Comparison of ENCODE assay signal across 8 mouse cellular contexts in genomic region chr15:79683707-79684465, GRCm38 (mm10). TPM values are rescaled to one million over a fixed set of nuclear protein-coding genes. Genes with fewer than 3 reads are reported as not detected.
DNase-seq lines count a peak whose midpoint lies in the region; ATAC-seq and TF ChIP-seq lines count a peak whose summit lies in the region.

No protein-coding gene starts in this region.

- H3K4me1 ChIP-seq in embryonic facial prominence, embryonic 14.5 days (ENCODE audit: control insufficient read depth, insufficient read depth, low read length) = peaks cover 38% of the 10 kb centered on the region
- H3K4me1 ChIP-seq in limb, embryonic 13.5 days = peaks cover 53% of the 10 kb centered on the region
- H3K4me1 ChIP-seq in stomach, embryonic 16.5 days (ENCODE audit: control insufficient read depth, insufficient read depth, low read length) = peaks cover 41% of the 10 kb centered on the region

- peaks cover 7% of the 10 kb centered on the region; the same call in 1 of the 2 replicates for H3K36me3 ChIP-seq in embryonic facial prominence, embryonic 14.5 days (ENCODE audit: control insufficient read depth, insufficient read depth, low read length)
- H3K36me3 ChIP-seq in limb, embryonic 13.5 days = peaks cover 7% of the 10 kb centered on the region
- H3K36me3 ChIP-seq in stomach, embryonic 16.5 days (ENCODE audit: control insufficient read depth, insufficient read depth, low read length) = no peaks in the 10 kb centered on the region

- H3K9me3 ChIP-seq in embryonic facial prominence, embryonic 14.5 days (ENCODE audit: control insufficient read depth, low read length) = no peaks in the 10 kb centered on the region
- H3K9me3 ChIP-seq in limb, embryonic 13.5 days = no peaks in the 10 kb centered on the region
- H3K9me3 ChIP-seq in stomach, embryonic 16.5 days (replicated peaks; ENCODE audit: control insufficient read depth, low read length) = no peaks in the 10 kb centered on the region

- intact Hi-C loops in gastrocnemius, adult 2 months (cut with DNase I) = loop anchor here (1.0 to 10.0 kb wide), 2 partner anchors 13 to 139 kb away; partner anchors contain the start of gene Ddx17

- peak overlapping the region; percentile 98 for H3K27ac ChIP-seq in gastrocnemius, adult 2 months
- H3K27ac ChIP-seq in embryonic facial prominence, embryonic 14.5 days (replicated peaks; ENCODE audit: low read depth, low read length) = no peak overlapping the region
- H3K27ac ChIP-seq in limb, embryonic 13.5 days = no peak overlapping the region
- peak overlapping the region; percentile 56; the same call in 1 of the 2 replicates for H3K27ac ChIP-seq in stomach, embryonic 16.5 days (ENCODE audit: low read length)

- peak overlapping the region; percentile 88 for H3K4me2 ChIP-seq in embryonic facial prominence, embryonic 14.5 days (ENCODE audit: low read depth, low read length)
- H3K4me2 ChIP-seq in limb, embryonic 13.5 days (replicated peaks) = peak overlapping the region; percentile 86
- peak overlapping the region; percentile 80 for H3K4me2 ChIP-seq in stomach, embryonic 16.5 days (ENCODE audit: low read depth, low read length)

- WGBS in embryonic facial prominence, embryonic 14.5 days = 67% methylated on average over 19 of the region's 19 CpGs
- 78% methylated on average over 19 of the region's 19 CpGs for WGBS in limb, embryonic 13.5 days
- WGBS in stomach, embryonic 16.5 days = 59% methylated on average over 19 of the region's 19 CpGs

- DNase-seq in gastrocnemius, adult 2 months = no peak
- DNase-seq in gastrocnemius, adult 8-10 months (ENCODE audit: low spot score in 2 of 2) = no peak
- peak; percentile 81 for DNase-seq in 3T3-L1 (ENCODE audit: low read depth, low spot score)
- DNase-seq in embryonic facial prominence, embryonic 14.5 days (ENCODE audit: low spot score) = no peak
- DNase-seq in natural killer cell, adult 2 months (ENCODE audit: low spot score in 2 of 2) = no peak
- no peak for DNase-seq in layer of hippocampus, adult 9-10 months (ENCODE audit: low spot score)

- no peaks in the 10 kb centered on the region for H3K27me3 ChIP-seq in embryonic facial prominence, embryonic 14.5 days (replicated peaks; ENCODE audit: control insufficient read depth, insufficient read depth, low read length)
- no peaks in the 10 kb centered on the region for H3K27me3 ChIP-seq in limb, embryonic 13.5 days
- H3K27me3 ChIP-seq in stomach, embryonic 16.5 days (ENCODE audit: control insufficient read depth, insufficient read depth, low read length) = no peaks in the 10 kb centered on the region

- TF ChIP-seq CTCF in gastrocnemius, adult 2 months (IDR thresholded peaks at IDR 0.05) = no peak

- no peak for ATAC-seq in embryonic facial prominence, embryonic 14.5 days (ENCODE audit: low read depth)
- no peak for ATAC-seq in limb, embryonic 13.5 days (ENCODE audit: low FRiP score, low read depth)
- ATAC-seq in stomach, embryonic 16.5 days (ENCODE audit: insufficient read depth, low FRiP score) = no peak

- peak overlapping the region; percentile 90 for H3K4me3 ChIP-seq in gastrocnemius, adult 2 months
- H3K4me3 ChIP-seq in embryonic facial prominence, embryonic 14.5 days (ENCODE audit: low read depth, low read length) = peak overlapping the region; percentile 72
- H3K4me3 ChIP-seq in limb, embryonic 13.5 days = peak overlapping the region; percentile 91
- H3K4me3 ChIP-seq in stomach, embryonic 16.5 days (replicated peaks; ENCODE audit: low read length) = peak overlapping the region; percentile 22

- peak overlapping the region; percentile 95 for H3K9ac ChIP-seq in embryonic facial prominence, embryonic 14.5 days (ENCODE audit: low read depth, low read length)
- peak overlapping the region; percentile 96 for H3K9ac ChIP-seq in limb, embryonic 13.5 days
- peak overlapping the region; percentile 54 for H3K9ac ChIP-seq in stomach, embryonic 16.5 days (ENCODE audit: low read length)

RNA-seq across cellular contexts. Expression of gene Josd1, which starts 3.8 kb away (rescaled TPM):
- total RNA-seq in gastrocnemius, adult 2 months (2021) = 10 to 100 TPM; 12.3 to 18.7 TPM
- total RNA-seq in gastrocnemius, adult 8-10 months (2022) = 10 to 100 TPM; 10.2 to 18.0 (median 13.5) TPM
- 19.0 and 19.9 TPM in 2 replicates for polyA plus RNA-seq in embryonic facial prominence, embryonic 14.5 days (2014; fragmentation: Nextera tagmentation; extraction: Ambion mirVana)
- polyA plus RNA-seq in limb, embryonic 13.5 days (2015; fragmentation: Nextera tagmentation; extraction: Ambion mirVana) = 24.8 and 26.7 TPM in 2 replicates
- 16.1 and 16.6 TPM in 2 replicates for polyA plus RNA-seq in stomach, embryonic 16.5 days (2015; fragmentation: Nextera tagmentation; extraction: Ambion mirVana)

RNA-seq across cellular contexts. Expression of gene Gtpbp1, which starts 6.8 kb away (rescaled TPM):
- total RNA-seq in gastrocnemius, adult 2 months (2021) = 10 to 100 TPM; 24.4 to 28.5 TPM
- 10 to 100 TPM; 21.8 to 29.7 (median 24.0) TPM for total RNA-seq in gastrocnemius, adult 8-10 months (2022)
- polyA plus RNA-seq in embryonic facial prominence, embryonic 14.5 days (2014; fragmentation: Nextera tagmentation; extraction: Ambion mirVana) = 27.2 and 28.4 TPM in 2 replicates
- 37.1 and 40.8 TPM in 2 replicates for polyA plus RNA-seq in limb, embryonic 13.5 days (2015; fragmentation: Nextera tagmentation; extraction: Ambion mirVana)
- 24.0 and 24.6 TPM in 2 replicates for polyA plus RNA-seq in stomach, embryonic 16.5 days (2015; fragmentation: Nextera tagmentation; extraction: Ambion mirVana)

RNA-seq across cellular contexts. Expression of gene Tomm22, which starts 13.2 kb away (rescaled TPM):
- total RNA-seq in gastrocnemius, adult 2 months (2021) = 10 to 100 TPM; 52.8 to 78.6 TPM
- total RNA-seq in gastrocnemius, adult 8-10 months (2022) = 10 to 100 TPM; 56.0 to 62.6 (median 58.7) TPM
- polyA plus RNA-seq in embryonic facial prominence, embryonic 14.5 days (2014; fragmentation: Nextera tagmentation; extraction: Ambion mirVana) = 208 and 234 TPM in 2 replicates
- polyA plus RNA-seq in limb, embryonic 13.5 days (2015; fragmentation: Nextera tagmentation; extraction: Ambion mirVana) = 221 and 226 TPM in 2 replicates
- 231 and 236 TPM in 2 replicates for polyA plus RNA-seq in stomach, embryonic 16.5 days (2015; fragmentation: Nextera tagmentation; extraction: Ambion mirVana)

RNA-seq across cellular contexts. Expression of gene Cby1, which starts 24.9 kb away (rescaled TPM):
- 10 to 100 TPM; 11.8 to 15.6 TPM for total RNA-seq in gastrocnemius, adult 2 months (2021)
- total RNA-seq in gastrocnemius, adult 8-10 months (2022) = 10 to 100 TPM; 14.1 to 15.8 (median 14.4) TPM
- 47.4 and 52.3 TPM in 2 replicates for polyA plus RNA-seq in embryonic facial prominence, embryonic 14.5 days (2014; fragmentation: Nextera tagmentation; extraction: Ambion mirVana)
- polyA plus RNA-seq in limb, embryonic 13.5 days (2015; fragmentation: Nextera tagmentation; extraction: Ambion mirVana) = 55.1 and 59.5 TPM in 2 replicates
- 48.0 and 48.1 TPM in 2 replicates for polyA plus RNA-seq in stomach, embryonic 16.5 days (2015; fragmentation: Nextera tagmentation; extraction: Ambion mirVana)

RNA-seq across cellular contexts. Expression of gene Fam227a, which starts 25.1 kb away (rescaled TPM):
- total RNA-seq in gastrocnemius, adult 2 months (2021) = under 1 TPM; 0.47 to 0.84 TPM
- 1 to 10 TPM in 1 of 4 experiments, under 1 TPM in 3; 0.27 to 1.1 (median 0.84) TPM for total RNA-seq in gastrocnemius, adult 8-10 months (2022)
- 0.85 and 1.3 TPM in 2 replicates for polyA plus RNA-seq in embryonic facial prominence, embryonic 14.5 days (2014; fragmentation: Nextera tagmentation; extraction: Ambion mirVana)
- 1.4 and 2.2 TPM in 2 replicates for polyA plus RNA-seq in limb, embryonic 13.5 days (2015; fragmentation: Nextera tagmentation; extraction: Ambion mirVana)
- polyA plus RNA-seq in stomach, embryonic 16.5 days (2015; fragmentation: Nextera tagmentation; extraction: Ambion mirVana) = 0.92 and 1.1 TPM in 2 replicates

Comparison
In these comparisons a context has a peak if more than half of its experiments do, and no peak if none do; other contexts are left out.
1. H3K27ac ChIP-seq: peak in gastrocnemius, adult 2 months (single experiment) and stomach, embryonic 16.5 days (single experiment); none in embryonic facial prominence, embryonic 14.5 days (single experiment) and limb, embryonic 13.5 days (single experiment).
2. H3K4me3 ChIP-seq: peak in every context shown above with its lines; median percentile 91 in limb, embryonic 13.5 days; 90 in gastrocnemius, adult 2 months; 72 in embryonic facial prominence, embryonic 14.5 days; 22 in stomach, embryonic 16.5 days.
3. Peak in every context shown above with its lines, with median percentiles within 50 percentile points of each other: H3K4me2 ChIP-seq and H3K9ac ChIP-seq.